Mouse (Mus musculus): ENCODE data around the gene Sytl3.

GRCm38 (mm10) chr17:6783006-6783661 is 124.2 kb downstream of the Sytl3 start:
- TF ChIP-seq CTCF (IDR thresholded peaks at IDR 0.05; ENCODE audit: control insufficient read depth, insufficient read depth, insufficient replicate concordance, low read depth, low read length), result no peak
- no peak; the same call in 1 of the 2 replicates for TF ChIP-seq POLR2A (IDR thresholded peaks at IDR 0.05; ENCODE audit: control insufficient read depth, low read depth, low read length)
